Mouse (Mus musculus) limb, embryonic 11.5 days (tissue): ENCODE measurements around the gene Kiss1. TPM values are rescaled to one million over a fixed set of nuclear protein-coding genes. Genes with fewer than 3 reads are reported as not detected.

Experiments used
- polyA plus RNA-seq: library from polyadenylated mRNA; unstranded; fragments of >200 nt; fragmentation: Nextera tagmentation; extraction: Ambion mirVana; gene quantifications from 2 replicates; pipeline ENCODE4 v1.2.1, GENCODE M21; 2014

The Kiss1 gene
- polyA plus RNA-seq, 1 experiment from 2014 or later, result not detected

Other genes with a start within 250 kb of the Kiss1 start
- gene Ppp1r15b, start 190.7 kb upstream of the Kiss1 start, polyA plus RNA-seq, result 46.7 and 55.6 TPM in 2 replicates
- 0.75 and 0.87 TPM in 2 replicates for gene Plekha6, start 157.7 kb upstream of the Kiss1 start, polyA plus RNA-seq
- gene Golt1a, start 12.1 kb upstream of the Kiss1 start, polyA plus RNA-seq, result not detected in 2 replicates
- not detected in 2 replicates for gene Ren1, start 28.6 kb downstream of the Kiss1 start, polyA plus RNA-seq
- 1.0 and 1.3 TPM in 2 replicates for gene Etnk2, start 41.7 kb downstream of the Kiss1 start, polyA plus RNA-seq
- 5.7 and 6.0 TPM in 2 replicates for gene Sox13, start 102.5 kb downstream of the Kiss1 start, polyA plus RNA-seq